Mouse (Mus musculus) kidney, adult 8-10 months (tissue): ENCODE data around the gene Gm3317.
"Not testable (repeated sequence)": the region's sequence is repeated elsewhere in the genome, so short reads cannot be mapped to it uniquely, and the experiment has no call there.

Experiments
- DNase-seq, 2 experiments: peaks; one replicate each; pipeline ENCODE4 v3.0.0; 2022

The Gm3317 gene

DNA sequence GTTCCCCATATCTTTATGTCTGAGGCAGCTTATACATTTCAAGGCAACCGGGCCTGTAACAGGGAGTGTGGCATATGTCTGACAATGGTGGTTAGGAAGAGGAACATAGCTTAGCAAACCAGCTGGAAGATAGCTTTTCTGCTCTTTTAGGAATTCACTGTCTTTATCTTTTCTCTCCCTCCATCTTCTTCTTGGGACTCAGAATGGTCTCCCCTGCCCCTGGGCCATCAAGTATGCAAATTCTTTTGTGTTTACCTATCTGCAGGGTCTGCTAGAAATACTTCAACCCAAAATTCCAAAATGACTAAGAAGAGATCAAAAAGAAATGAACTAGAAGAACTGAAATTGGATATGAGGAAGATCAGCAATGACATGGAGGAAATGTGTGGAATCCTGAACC, at the start of gene Gm3317:
TSS of gene Gm3317 (plus strand) at position 301 of the 400 bp plus-strand sequence.
- not testable (repeated sequence) for DNase-seq

DNA sequence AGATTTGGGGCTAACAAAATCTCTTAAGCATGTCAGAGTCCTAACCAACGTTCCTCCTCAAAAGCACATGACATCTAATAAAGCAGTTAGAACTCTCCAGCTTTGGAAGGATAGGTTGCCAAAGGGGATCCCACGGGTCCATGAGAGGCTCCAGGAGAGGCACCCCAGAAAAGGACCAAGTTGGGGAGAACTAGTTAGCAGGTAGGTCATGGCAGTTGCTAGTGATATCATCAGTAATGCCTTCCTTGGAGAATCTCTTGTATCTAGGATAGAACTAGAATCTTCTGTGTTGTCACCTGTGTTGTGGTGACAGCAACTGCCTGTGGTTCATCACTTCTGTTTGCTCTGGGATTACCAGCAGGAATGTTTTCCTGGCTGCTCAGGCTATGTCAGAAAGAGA, 33.1 kb upstream of the Gm3317 start, which contains the start of gene Gm8279:
TSS of gene Gm8279 (plus strand) at position 301 of the 400 bp plus-strand sequence.
- DNase-seq, result not testable (repeated sequence)

DNA sequence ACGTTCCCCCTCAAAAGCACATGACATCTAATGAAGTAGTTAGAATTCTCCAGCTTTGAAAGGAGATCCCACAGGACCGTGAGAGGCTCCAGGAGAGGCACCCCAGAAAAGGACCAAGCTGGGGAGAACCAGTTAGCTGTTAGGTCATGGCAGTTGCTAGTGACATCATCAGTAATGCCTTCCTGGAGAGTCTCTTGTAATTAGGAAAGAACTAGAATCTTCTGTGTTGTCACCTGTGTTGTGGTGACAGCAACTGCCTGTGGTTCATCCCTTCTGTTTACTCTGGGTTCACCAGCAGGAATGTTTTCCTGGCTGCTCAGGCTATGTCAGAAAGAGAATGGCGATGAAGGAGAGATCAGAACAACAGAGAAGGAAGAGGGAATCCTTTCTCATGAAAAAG, 21.2 kb downstream of the Gm3317 start, which contains the start of gene Gm8271:
TSS of gene Gm8271 (plus strand) at position 301 of the 400 bp plus-strand sequence.
- not testable (repeated sequence) for DNase-seq
